Mouse (Mus musculus): ENCODE measurements around the gene Pip4k2c. TPM values are rescaled to one million over a fixed set of nuclear protein-coding genes. Genes with fewer than 3 reads are reported as not detected.

The Pip4k2c gene
- polyA plus RNA-seq, 1 experiment from 2014 or later, result 45.0 TPM

DNA sequence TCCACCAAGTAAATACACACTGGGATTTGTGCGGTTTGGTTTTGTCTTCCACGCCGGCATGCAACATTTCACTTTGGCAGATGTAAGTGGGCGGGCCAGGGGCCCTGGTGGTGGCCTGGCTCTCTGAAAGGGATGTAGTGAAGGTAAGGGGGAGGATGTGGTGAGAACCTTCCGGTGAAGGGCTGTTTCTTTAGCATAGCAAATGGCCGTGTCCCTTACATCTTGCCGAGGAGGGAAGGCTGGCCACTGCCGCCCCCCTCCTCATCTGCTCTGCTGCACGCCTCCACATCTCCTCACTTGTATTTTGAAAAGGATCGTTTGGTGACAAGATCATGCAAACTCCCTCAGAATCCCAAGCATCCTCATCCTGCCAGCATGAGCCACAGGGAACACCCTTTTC, 14.3 kb upstream of the Pip4k2c start:
- H3K9me3 ChIP-seq (replicated peaks; ENCODE audit: low read length), result no peaks in the 10 kb centered on the region
- 7% methylated on average over 10 of the region's 10 CpGs for WGBS
- H3K4me1 ChIP-seq (replicated peaks; ENCODE audit: insufficient read depth, low read length), result no peaks in the 10 kb centered on the region
- H3K36me3 ChIP-seq (ENCODE audit: insufficient read depth, low read length), result no peaks in the 10 kb centered on the region
- TF ChIP-seq CTCF (IDR thresholded peaks at IDR 0.05; ENCODE audit: low read depth), result no peak
- DNase-seq (ENCODE audit: low spot score) (no peak), ATAC-seq (replicated peaks; ENCODE audit: low FRiP score, low read depth) (no peak)
- no peaks in the 10 kb centered on the region for H3K27me3 ChIP-seq (ENCODE audit: insufficient read depth, low read length)
- H3K27ac ChIP-seq, result no peak overlapping the region
- H3K4me2 ChIP-seq (ENCODE audit: low read length), result no peak overlapping the region
- H3K9ac ChIP-seq (ENCODE audit: low read depth, low read length), result no peak overlapping the region
- no peak overlapping the region for H3K4me3 ChIP-seq (replicated peaks; ENCODE audit: low read depth, low read length)

DNA sequence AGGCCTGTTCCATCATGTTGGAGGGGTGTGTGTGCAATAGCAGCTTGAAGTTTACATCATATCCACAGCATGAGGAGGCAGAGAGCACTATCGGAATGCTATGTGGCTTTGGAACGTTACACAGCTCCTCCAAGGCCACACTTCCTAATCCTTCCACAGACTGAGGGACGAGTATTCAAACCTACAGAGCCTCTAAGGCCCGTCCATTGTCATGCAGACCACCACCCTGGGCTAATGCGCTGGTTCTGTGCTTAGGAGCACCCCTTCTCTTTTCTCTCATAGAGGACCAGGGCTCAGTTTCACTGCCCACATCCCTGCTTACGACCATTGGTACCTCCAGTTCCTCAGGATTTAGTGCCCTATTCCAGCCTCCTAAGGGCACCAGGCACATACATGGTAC, 13.8 kb upstream of the Pip4k2c start:
- Histone ChIP-seq H3K4me2 (ENCODE audit: low read length) (no peak overlapping the region), H3K9ac (ENCODE audit: low read depth, low read length) (no peak overlapping the region), H3K36me3 (ENCODE audit: insufficient read depth, low read length) (no peaks in the 10 kb centered on the region), H3K27me3 (ENCODE audit: insufficient read depth, low read length) (no peaks in the 10 kb centered on the region), H3K4me1 (replicated peaks; ENCODE audit: insufficient read depth, low read length) (no peaks in the 10 kb centered on the region), H3K27ac (no peak overlapping the region), H3K4me3 (replicated peaks; ENCODE audit: low read depth, low read length) (no peak overlapping the region), H3K9me3 (replicated peaks; ENCODE audit: low read length) (no peaks in the 10 kb centered on the region)
- no peak for TF ChIP-seq CTCF (IDR thresholded peaks at IDR 0.05; ENCODE audit: low read depth)
- DNase-seq (ENCODE audit: low spot score) (no peak), ATAC-seq (replicated peaks; ENCODE audit: low FRiP score, low read depth) (no peak)
- WGBS, result 56% methylated on average over 6 of the region's 6 CpGs

DNA sequence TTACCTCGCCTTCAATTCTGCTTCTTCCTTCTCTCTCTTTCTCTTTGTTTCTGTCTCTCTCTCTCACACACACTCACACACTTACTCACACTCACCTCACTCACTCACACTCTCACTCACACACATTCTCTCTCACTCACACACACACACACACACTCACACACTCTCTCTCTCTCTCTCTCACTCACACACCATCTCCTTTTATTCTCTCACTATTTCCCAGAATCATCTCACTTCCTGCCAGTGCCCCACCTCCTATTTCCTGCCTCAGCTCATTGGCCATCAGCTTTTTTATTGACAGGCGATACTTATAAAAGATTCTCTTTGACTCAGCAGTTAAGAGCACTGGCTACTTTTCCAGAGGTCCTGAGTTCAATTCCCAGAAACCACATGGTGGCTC, 7.0 kb upstream of the Pip4k2c start:
- no peak for DNase-seq (ENCODE audit: low spot score)
- Histone ChIP-seq H3K27ac (no peak overlapping the region), H3K4me2 (ENCODE audit: low read length) (no peak overlapping the region), H3K36me3 (ENCODE audit: insufficient read depth, low read length) (no peaks in the 10 kb centered on the region), H3K9me3 (replicated peaks; ENCODE audit: low read length) (no peaks in the 10 kb centered on the region), H3K27me3 (ENCODE audit: insufficient read depth, low read length) (no peaks in the 10 kb centered on the region), H3K4me1 (replicated peaks; ENCODE audit: insufficient read depth, low read length) (no peaks in the 10 kb centered on the region), H3K9ac (ENCODE audit: low read depth, low read length) (no peak overlapping the region), H3K4me3 (replicated peaks; ENCODE audit: low read depth, low read length) (no peak overlapping the region)
- TF ChIP-seq CTCF (IDR thresholded peaks at IDR 0.05; ENCODE audit: low read depth), result no peak
- no peak for ATAC-seq (replicated peaks; ENCODE audit: low FRiP score, low read depth)
- WGBS, result 83% methylated on average over 2 of the region's 2 CpGs

DNA sequence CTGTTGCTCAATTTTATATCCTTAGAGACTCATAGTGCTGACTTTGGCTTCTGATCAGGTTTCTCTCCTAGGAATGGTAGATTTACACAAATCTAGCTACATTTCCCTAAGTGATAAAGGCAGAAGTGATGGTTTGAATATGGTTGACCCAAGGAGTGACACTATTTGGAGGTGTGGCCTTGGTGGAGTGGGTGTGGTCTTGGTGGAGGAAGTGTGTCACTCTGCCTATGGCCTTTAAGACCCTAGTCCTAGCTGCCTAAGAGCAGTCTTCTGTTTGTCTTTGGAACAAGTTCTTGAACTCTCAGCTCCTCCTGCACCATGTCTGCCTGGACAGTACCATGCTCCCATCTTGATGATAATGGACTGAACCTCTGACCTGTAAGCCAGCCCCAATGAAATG, 5.8 kb upstream of the Pip4k2c start:
- DNase-seq (ENCODE audit: low spot score) (no peak), ATAC-seq (replicated peaks; ENCODE audit: low FRiP score, low read depth) (no peak)
- Histone ChIP-seq H3K4me1 (replicated peaks; ENCODE audit: insufficient read depth, low read length) (no peaks in the 10 kb centered on the region), H3K9me3 (replicated peaks; ENCODE audit: low read length) (no peaks in the 10 kb centered on the region), H3K36me3 (ENCODE audit: insufficient read depth, low read length) (no peaks in the 10 kb centered on the region), H3K9ac (ENCODE audit: low read depth, low read length) (no peak overlapping the region), H3K27ac (no peak overlapping the region), H3K4me3 (replicated peaks; ENCODE audit: low read depth, low read length) (no peak overlapping the region), H3K4me2 (ENCODE audit: low read length) (no peak overlapping the region), H3K27me3 (ENCODE audit: insufficient read depth, low read length) (no peaks in the 10 kb centered on the region)
- TF ChIP-seq CTCF (IDR thresholded peaks at IDR 0.05; ENCODE audit: low read depth), result no peak

DNA sequence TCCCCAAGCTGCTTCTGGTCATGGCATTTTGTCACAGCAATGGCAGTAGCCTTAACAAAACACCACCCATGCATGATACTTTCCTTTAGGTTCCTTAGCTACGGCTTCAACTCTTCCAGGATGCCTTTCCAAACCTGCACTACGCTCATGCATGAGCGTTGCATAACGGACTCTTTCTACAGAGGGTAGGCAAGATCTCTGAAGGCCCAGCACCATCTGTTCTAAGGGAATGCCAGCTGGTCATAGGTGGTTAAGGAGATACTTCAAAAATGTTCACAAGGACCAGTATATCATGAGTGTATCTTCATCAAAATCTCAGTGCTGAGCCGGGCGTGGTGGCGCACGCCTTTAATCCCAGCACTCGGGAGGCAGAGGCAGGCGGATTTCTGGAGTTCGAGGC, 5.1 kb upstream of the Pip4k2c start:
- ATAC-seq (replicated peaks; ENCODE audit: low FRiP score, low read depth) (no peak), DNase-seq (ENCODE audit: low spot score) (no peak)
- WGBS, result 96% methylated on average over 11 of the region's 11 CpGs
- TF ChIP-seq CTCF (IDR thresholded peaks at IDR 0.05; ENCODE audit: low read depth), result no peak
- no peaks in the 10 kb centered on the region for H3K27me3 ChIP-seq (ENCODE audit: insufficient read depth, low read length)
- H3K4me1 ChIP-seq (replicated peaks; ENCODE audit: insufficient read depth, low read length), result no peaks in the 10 kb centered on the region
- H3K4me2 ChIP-seq (ENCODE audit: low read length), result no peak overlapping the region
- H3K27ac ChIP-seq, result no peak overlapping the region
- H3K9me3 ChIP-seq (replicated peaks; ENCODE audit: low read length), result no peaks in the 10 kb centered on the region
- H3K36me3 ChIP-seq (ENCODE audit: insufficient read depth, low read length), result no peaks in the 10 kb centered on the region
- no peak overlapping the region for H3K9ac ChIP-seq (ENCODE audit: low read depth, low read length)
- H3K4me3 ChIP-seq (replicated peaks; ENCODE audit: low read depth, low read length), result no peak overlapping the region

DNA sequence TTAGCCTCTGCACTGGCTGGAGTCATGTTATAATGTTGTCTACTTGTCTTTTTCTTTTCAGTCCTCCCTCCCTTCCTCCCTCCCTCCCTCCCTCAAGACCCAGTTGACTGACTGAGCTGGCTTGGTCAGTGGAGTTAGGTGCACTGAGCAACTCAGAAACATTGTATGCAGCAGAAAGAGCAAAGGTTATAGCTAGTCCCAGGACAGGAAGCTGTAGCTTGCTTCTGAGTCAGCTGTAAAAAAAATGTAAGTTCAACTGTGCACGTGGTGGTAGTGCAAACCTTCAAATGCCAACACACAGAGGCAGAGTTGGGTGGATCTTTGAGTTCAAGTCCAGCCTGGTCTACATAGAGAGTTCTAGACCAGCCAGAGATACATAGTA, 3.0 kb upstream of the Pip4k2c start:
- Histone ChIP-seq H3K4me1 (replicated peaks; ENCODE audit: insufficient read depth, low read length) (peaks cover 7% of the 10 kb centered on the region; the same call in 1 of the 2 replicates), H3K9me3 (replicated peaks; ENCODE audit: low read length) (no peaks in the 10 kb centered on the region), H3K27ac (no peak overlapping the region), H3K27me3 (ENCODE audit: insufficient read depth, low read length) (no peaks in the 10 kb centered on the region), H3K36me3 (ENCODE audit: insufficient read depth, low read length) (no peaks in the 10 kb centered on the region), H3K4me3 (replicated peaks; ENCODE audit: low read depth, low read length) (no peak overlapping the region), H3K9ac (ENCODE audit: low read depth, low read length) (no peak overlapping the region), H3K4me2 (ENCODE audit: low read length) (no peak overlapping the region)
- TF ChIP-seq CTCF (IDR thresholded peaks at IDR 0.05; ENCODE audit: low read depth), result no peak
- WGBS, result 42% methylated on average over 1 of the region's 1 CpGs
- DNase-seq (ENCODE audit: low spot score) (no peak), ATAC-seq (replicated peaks; ENCODE audit: low FRiP score, low read depth) (no peak)

DNA sequence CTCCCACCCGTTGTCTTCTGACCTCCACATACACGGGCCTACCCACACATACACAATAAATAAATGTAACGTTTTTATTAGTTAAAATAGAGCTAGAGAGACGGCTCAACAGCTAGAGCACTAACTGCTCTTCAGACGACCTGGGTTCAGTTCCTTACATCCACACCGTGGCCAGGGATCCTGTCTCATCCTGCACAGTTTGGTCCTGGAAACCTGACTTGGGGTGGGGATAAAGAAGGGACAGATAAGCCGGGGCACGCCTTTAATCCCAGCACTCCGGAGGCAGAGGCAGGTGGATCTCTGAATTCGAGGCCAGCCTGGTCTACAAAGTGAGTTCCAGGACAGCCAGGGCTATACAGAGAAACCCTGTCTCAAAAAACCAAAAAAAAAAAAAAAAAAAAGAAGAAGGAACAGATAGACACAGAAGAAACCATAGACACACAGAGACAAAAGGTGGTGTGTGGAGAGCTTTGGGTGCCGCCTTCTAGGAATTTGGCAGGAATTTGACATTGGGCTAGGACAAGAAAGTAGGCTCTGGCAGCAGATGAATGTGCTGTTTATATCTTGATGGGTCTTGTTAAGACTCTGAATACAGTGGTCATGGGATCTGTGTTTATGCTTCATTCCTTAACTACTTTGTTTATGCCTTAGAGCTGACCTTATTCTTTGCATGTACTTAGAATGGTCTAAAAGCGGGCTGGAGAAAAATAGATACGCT, 2.5 kb upstream of the Pip4k2c start:
- H3K9me3 ChIP-seq (replicated peaks; ENCODE audit: low read length), result no peaks in the 10 kb centered on the region
- DNase-seq (ENCODE audit: low spot score), result no peak

More for the DNA sequence above, 2.5 kb upstream of the Pip4k2c start:
- ATAC-seq (replicated peaks; ENCODE audit: low FRiP score, low read depth), result no peak
- WGBS, result 68% methylated on average over 13 of the region's 13 CpGs
- Histone ChIP-seq H3K36me3 (ENCODE audit: insufficient read depth, low read length) (no peaks in the 10 kb centered on the region), H3K4me2 (ENCODE audit: low read length) (no peak overlapping the region), H3K9ac (ENCODE audit: low read depth, low read length) (no peak overlapping the region), H3K4me1 (replicated peaks; ENCODE audit: insufficient read depth, low read length) (peaks cover 7% of the 10 kb centered on the region; the same call in 1 of the 2 replicates), H3K27ac (no peak overlapping the region), H3K27me3 (ENCODE audit: insufficient read depth, low read length) (no peaks in the 10 kb centered on the region), H3K4me3 (replicated peaks; ENCODE audit: low read depth, low read length) (no peak overlapping the region)
- no peak for TF ChIP-seq CTCF (IDR thresholded peaks at IDR 0.05; ENCODE audit: low read depth)
